Mouse (Mus musculus): ENCODE data around the gene 4921536K21Rik. TPM values are rescaled to one million over a fixed set of nuclear protein-coding genes. Genes with fewer than 3 reads are reported as not detected.

Gene 4921536K21Rik
- polyA plus RNA-seq, 1 experiment from 2014 or later = 0.23 TPM

- H3K27ac ChIP-seq = no peak overlapping the region
- H3K4me3 ChIP-seq = no peak overlapping the region
- ATAC-seq (ENCODE audit: insufficient number of reproducible peaks, low FRiP score, low TSS enrichment, low read depth) = no peak
- H3K9ac ChIP-seq = no peak overlapping the region
- H3K27me3 ChIP-seq = no peaks in the 10 kb centered on the region
- no peaks in the 10 kb centered on the region for H3K4me1 ChIP-seq
- 64% methylated on average over 6 of the region's 6 CpGs for WGBS
- H3K4me2 ChIP-seq = no peak overlapping the region
- no peaks in the 10 kb centered on the region for H3K36me3 ChIP-seq
- no peaks in the 10 kb centered on the region for H3K9me3 ChIP-seq
Measured at GRCm38 (mm10) chr11:3876419-3876818, 18.5 kb downstream of the 4921536K21Rik start.

- no peak for ATAC-seq (ENCODE audit: insufficient number of reproducible peaks, low FRiP score, low TSS enrichment, low read depth)
- Histone ChIP-seq H3K4me3 (peak overlapping the region; percentile 54), H3K36me3 (no peaks in the 10 kb centered on the region), H3K27ac (no peak overlapping the region), H3K9ac (no peak overlapping the region), H3K27me3 (peaks cover 19% of the 10 kb centered on the region), H3K4me1 (peaks cover 11% of the 10 kb centered on the region), H3K9me3 (no peaks in the 10 kb centered on the region), H3K4me2 (peak overlapping the region; percentile 91)
- 18% methylated on average over 6 of the region's 6 CpGs for WGBS
Measured at GRCm38 (mm10) chr11:3864343-3864742, 30.6 kb downstream of the 4921536K21Rik start.

- Histone ChIP-seq H3K27ac (no peak within 1 kb of the TSS), H3K36me3 (no peaks in the 10 kb centered on the region), H3K9me3 (no peaks in the 10 kb centered on the region), H3K4me3 (peak within 1 kb of the TSS; percentile 54), H3K4me2 (peak within 1 kb of the TSS; percentile 91), H3K27me3 (peaks cover 19% of the 10 kb centered on the region), H3K9ac (peak within 1 kb of the TSS; percentile 51), H3K4me1 (peaks cover 11% of the 10 kb centered on the region)
- WGBS = 4% methylated on average over 49 of the region's 58 CpGs
- ATAC-seq (ENCODE audit: insufficient number of reproducible peaks, low FRiP score, low TSS enrichment, low read depth) = peak; percentile 85
Measured at GRCm38 (mm10) chr11:3863454-3864112, 31.3 kb downstream of the 4921536K21Rik start, which contains the start of gene Osbp2. TSS of gene Osbp2 (minus strand) at chr11:3863903.

GRCm38 (mm10) chr11:3862661-3863453 is 32.0 kb downstream of the 4921536K21Rik start:
- Histone ChIP-seq H3K27ac (no peak overlapping the region), H3K4me1 (peaks cover 11% of the 10 kb centered on the region), H3K27me3 (peaks cover 19% of the 10 kb centered on the region), H3K4me2 (peak overlapping the region; percentile 91), H3K36me3 (no peaks in the 10 kb centered on the region), H3K9me3 (no peaks in the 10 kb centered on the region), H3K9ac (no peak overlapping the region), H3K4me3 (peak overlapping the region; percentile 54; the same call in 1 of the 2 replicates)
- no peak for ATAC-seq (ENCODE audit: insufficient number of reproducible peaks, low FRiP score, low TSS enrichment, low read depth)
- 72% methylated on average over 19 of the region's 19 CpGs for WGBS

GRCm38 (mm10) chr11:3860361-3860760 is 34.5 kb downstream of the 4921536K21Rik start:
- Histone ChIP-seq H3K36me3 (no peaks in the 10 kb centered on the region), H3K4me3 (no peak overlapping the region), H3K4me2 (no peak overlapping the region), H3K9ac (no peak overlapping the region), H3K27ac (no peak overlapping the region), H3K9me3 (no peaks in the 10 kb centered on the region), H3K27me3 (peaks cover 19% of the 10 kb centered on the region), H3K4me1 (peaks cover 11% of the 10 kb centered on the region)
- no peak for ATAC-seq (ENCODE audit: insufficient number of reproducible peaks, low FRiP score, low TSS enrichment, low read depth)
- WGBS = 68% methylated on average over 4 of the region's 4 CpGs

- peaks cover 19% of the 10 kb centered on the region for H3K27me3 ChIP-seq
- WGBS = 89% methylated on average over 4 of the region's 4 CpGs
- H3K9me3 ChIP-seq = no peaks in the 10 kb centered on the region
- no peaks in the 10 kb centered on the region for H3K36me3 ChIP-seq
- no peak overlapping the region for H3K27ac ChIP-seq
- no peak overlapping the region for H3K4me2 ChIP-seq
- no peak for ATAC-seq (ENCODE audit: insufficient number of reproducible peaks, low FRiP score, low TSS enrichment, low read depth)
- no peak overlapping the region for H3K4me3 ChIP-seq
- no peak overlapping the region for H3K9ac ChIP-seq
- peaks cover 11% of the 10 kb centered on the region for H3K4me1 ChIP-seq
Measured at GRCm38 (mm10) chr11:3859778-3860177, 35.1 kb downstream of the 4921536K21Rik start.

GRCm38 (mm10) chr11:3857902-3858301 is 37.0 kb downstream of the 4921536K21Rik start:
- H3K4me2 ChIP-seq = no peak overlapping the region
- H3K4me1 ChIP-seq = no peaks in the 10 kb centered on the region
- H3K27ac ChIP-seq = no peak overlapping the region
- H3K27me3 ChIP-seq = peaks cover 9% of the 10 kb centered on the region
- no peaks in the 10 kb centered on the region for H3K9me3 ChIP-seq
- H3K9ac ChIP-seq = no peak overlapping the region
- ATAC-seq (ENCODE audit: insufficient number of reproducible peaks, low FRiP score, low TSS enrichment, low read depth) = no peak
- WGBS = 77% methylated on average over 5 of the region's 5 CpGs
- H3K36me3 ChIP-seq = no peaks in the 10 kb centered on the region
- no peak overlapping the region for H3K4me3 ChIP-seq

GRCm38 (mm10) chr11:3855846-3856245 is 39.1 kb downstream of the 4921536K21Rik start:
- ATAC-seq (ENCODE audit: insufficient number of reproducible peaks, low FRiP score, low TSS enrichment, low read depth) = no peak
- H3K27me3 ChIP-seq = no peaks in the 10 kb centered on the region
- H3K4me2 ChIP-seq = no peak overlapping the region
- H3K36me3 ChIP-seq = no peaks in the 10 kb centered on the region
- H3K9me3 ChIP-seq = no peaks in the 10 kb centered on the region
- H3K27ac ChIP-seq = no peak overlapping the region
- 78% methylated on average over 5 of the region's 5 CpGs for WGBS
- peaks cover 3% of the 10 kb centered on the region; the same call in 1 of the 2 replicates for H3K4me1 ChIP-seq
- no peak overlapping the region for H3K4me3 ChIP-seq
- no peak overlapping the region for H3K9ac ChIP-seq

GRCm38 (mm10) chr11:3854156-3854555 is 40.7 kb downstream of the 4921536K21Rik start:
- no peaks in the 10 kb centered on the region for H3K9me3 ChIP-seq
- H3K4me3 ChIP-seq = no peak overlapping the region
- H3K27ac ChIP-seq = no peak overlapping the region
- no peaks in the 10 kb centered on the region for H3K27me3 ChIP-seq
- H3K4me1 ChIP-seq = peaks cover 3% of the 10 kb centered on the region; the same call in 1 of the 2 replicates
- no peaks in the 10 kb centered on the region for H3K36me3 ChIP-seq
- H3K4me2 ChIP-seq = no peak overlapping the region
- no peak overlapping the region for H3K9ac ChIP-seq
- 95% methylated on average over 3 of the region's 3 CpGs for WGBS
- no peak for ATAC-seq (ENCODE audit: insufficient number of reproducible peaks, low FRiP score, low TSS enrichment, low read depth)

GRCm38 (mm10) chr11:3853481-3854034 is 41.3 kb downstream of the 4921536K21Rik start:
- Histone ChIP-seq H3K4me3 (no peak overlapping the region), H3K9ac (no peak overlapping the region), H3K27ac (no peak overlapping the region), H3K27me3 (no peaks in the 10 kb centered on the region), H3K36me3 (no peaks in the 10 kb centered on the region), H3K9me3 (no peaks in the 10 kb centered on the region), H3K4me1 (peaks cover 3% of the 10 kb centered on the region; the same call in 1 of the 2 replicates), H3K4me2 (no peak overlapping the region)
- 0 out of 2 replicates have a peak, but pooled peaks have one; percentile 61 for ATAC-seq (ENCODE audit: insufficient number of reproducible peaks, low FRiP score, low TSS enrichment, low read depth)
- WGBS = 50% methylated on average over 5 of the region's 5 CpGs

GRCm38 (mm10) chr11:3853031-3853430 is 41.9 kb downstream of the 4921536K21Rik start:
- no peaks in the 10 kb centered on the region for H3K9me3 ChIP-seq

GRCm38 (mm10) chr11:3851872-3852271 is 43.0 kb downstream of the 4921536K21Rik start:
- no peak for ATAC-seq (ENCODE audit: insufficient number of reproducible peaks, low FRiP score, low TSS enrichment, low read depth)
- Histone ChIP-seq H3K27me3 (no peaks in the 10 kb centered on the region), H3K4me3 (no peak overlapping the region), H3K4me2 (no peak overlapping the region), H3K36me3 (no peaks in the 10 kb centered on the region), H3K27ac (no peak overlapping the region), H3K9me3 (no peaks in the 10 kb centered on the region), H3K9ac (no peak overlapping the region), H3K4me1 (peaks cover 3% of the 10 kb centered on the region; the same call in 1 of the 2 replicates)
- WGBS = 72% methylated on average over 4 of the region's 4 CpGs

More at GRCm38 (mm10) chr11:3853031-3853430, 41.9 kb downstream of the 4921536K21Rik start:
- no peak overlapping the region for H3K4me2 ChIP-seq
- no peaks in the 10 kb centered on the region for H3K36me3 ChIP-seq
- no peak overlapping the region for H3K9ac ChIP-seq
- H3K27me3 ChIP-seq = no peaks in the 10 kb centered on the region
- H3K4me3 ChIP-seq = no peak overlapping the region
- no peak for ATAC-seq (ENCODE audit: insufficient number of reproducible peaks, low FRiP score, low TSS enrichment, low read depth)
- no peak overlapping the region for H3K27ac ChIP-seq
- peaks cover 3% of the 10 kb centered on the region; the same call in 1 of the 2 replicates for H3K4me1 ChIP-seq
- WGBS = 92% methylated on average over 10 of the region's 10 CpGs

All from limb, embryonic 15.5 days (tissue).